In the genomic region with DNA sequence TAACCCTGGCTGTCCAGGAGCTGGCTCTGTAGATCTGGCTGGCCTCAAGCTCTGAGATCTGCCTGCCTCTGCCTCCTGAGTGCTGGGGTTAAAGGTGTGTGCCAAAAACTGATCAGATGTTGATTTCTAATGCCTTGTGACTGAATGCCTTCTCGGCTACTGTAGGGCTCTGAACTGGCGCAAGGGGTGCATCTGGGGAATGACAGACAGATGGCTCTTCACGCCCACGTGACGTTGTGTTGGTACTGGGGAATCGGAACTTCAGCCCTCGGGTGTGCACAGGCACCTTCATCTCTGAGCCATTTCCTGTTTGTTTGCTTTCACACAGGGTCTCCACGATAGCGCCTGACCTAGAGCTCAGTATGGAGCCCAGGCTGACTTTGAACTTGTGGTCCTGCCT, we compare ENCODE assay signal across 26 mouse cellular contexts. TPM values are rescaled to one million over a fixed set of nuclear protein-coding genes. Genes with fewer than 3 reads are reported as not detected.
DNase-seq lines count a peak whose midpoint lies in the region; ATAC-seq and TF ChIP-seq lines count a peak whose summit lies in the region.
"Had no signal": no experiment of that assay in that cellular context is flagged by ENCODE, and none has a peak within 500 bp of the region (broad histone marks: within the 10 kb centered on the region; RNA-seq: fewer than 3 reads in every experiment).

No protein-coding gene starts in this region.

- no peaks in the 10 kb centered on the region for H3K27me3 ChIP-seq in heart, embryonic 11.5 days (ENCODE audit: control insufficient read depth, insufficient read depth, low read length)
- H3K27me3 ChIP-seq in E14TG2a.4 (ENCODE audit: insufficient read depth, low read length), result no peaks in the 10 kb centered on the region
- H3K27me3 ChIP-seq in hindbrain, embryonic 11.5 days (ENCODE audit: control insufficient read depth, insufficient read depth, low read length), result no peaks in the 10 kb centered on the region
- H3K27me3 ChIP-seq: CH12.LX; embryonic facial prominence, embryonic 12.5 days; forebrain, embryonic 13.5 days; forebrain, embryonic 15.5 days; Patski had no signal

- peaks cover 4% of the 10 kb centered on the region; the same call in 1 of the 2 replicates for H3K4me1 ChIP-seq in heart, embryonic 11.5 days (ENCODE audit: control insufficient read depth, insufficient read depth, low read length)
- peaks cover 38% of the 10 kb centered on the region for H3K4me1 ChIP-seq in E14TG2a.4 (replicated peaks; ENCODE audit: low read depth, low read length)
- H3K4me1 ChIP-seq in hindbrain, embryonic 11.5 days (replicated peaks; ENCODE audit: control insufficient read depth, insufficient read depth, low read length), result no peaks in the 10 kb centered on the region
- H3K4me1 ChIP-seq: embryonic facial prominence, embryonic 12.5 days; forebrain, embryonic 13.5 days; forebrain, embryonic 15.5 days had no signal

- no peaks in the 10 kb centered on the region for H3K9me3 ChIP-seq in heart, embryonic 11.5 days (replicated peaks; ENCODE audit: control insufficient read depth, low read length)
- no peaks in the 10 kb centered on the region for H3K9me3 ChIP-seq in E14TG2a.4 (ENCODE audit: low read length)
- H3K9me3 ChIP-seq in hindbrain, embryonic 11.5 days (ENCODE audit: control insufficient read depth, low read length), result no peaks in the 10 kb centered on the region
- H3K9me3 ChIP-seq: embryonic facial prominence, embryonic 10.5 days; embryonic facial prominence, embryonic 12.5 days; forebrain, embryonic 13.5 days; forebrain, embryonic 15.5 days; G1E had no signal

- no peak overlapping the region for H3K4me2 ChIP-seq in heart, embryonic 11.5 days
- no peak overlapping the region for H3K4me2 ChIP-seq in hindbrain, embryonic 11.5 days (replicated peaks; ENCODE audit: low read depth, low read length)
- H3K4me2 ChIP-seq: embryonic facial prominence, embryonic 12.5 days; forebrain, embryonic 13.5 days; forebrain, embryonic 15.5 days had no signal

- no peak overlapping the region for H3K27ac ChIP-seq in heart, embryonic 11.5 days (ENCODE audit: low read depth, low read length)
- no peak overlapping the region for H3K27ac ChIP-seq in hindbrain, embryonic 11.5 days (ENCODE audit: low read depth, low read length)
- H3K27ac ChIP-seq: embryonic facial prominence, embryonic 10.5 days; embryonic facial prominence, embryonic 12.5 days; forebrain, embryonic 13.5 days; forebrain, embryonic 15.5 days had no signal

- 83% methylated on average over 9 of the region's 9 CpGs for WGBS in heart, embryonic 11.5 days (ENCODE audit: insufficient replicate concordance)
- 90% methylated on average over 9 of the region's 9 CpGs for WGBS in hindbrain, embryonic 11.5 days

- ATAC-seq in heart, embryonic 11.5 days (replicated peaks; ENCODE audit: insufficient number of reproducible peaks, low FRiP score, low TSS enrichment), result no peak
- no peak for ATAC-seq in hindbrain, embryonic 11.5 days (ENCODE audit: low FRiP score)
- ATAC-seq: activated CD4-positive, CD25-positive, alpha-beta regulatory T cell, adult 4 months; CD4-positive, CD25-positive, alpha-beta regulatory T cell, adult 4 months; forebrain, embryonic 13.5 days; forebrain, embryonic 15.5 days; Patski had no signal

- DNase-seq in heart, adult 11 months, result peak; percentile 63
- DNase-seq in ES-CJ7 (ENCODE audit: low read depth, low spot score), result peak; percentile 53
- peak; percentile 78 for DNase-seq in R1 (ENCODE audit: low read depth, low spot score)
- no peak for DNase-seq in hindbrain, embryonic 11.5 days (ENCODE audit: low spot score)
- DNase-seq in spleen, postnatal 4 days (ENCODE audit: low spot score in 2 of 2), result no peak
- DNase-seq in urinary bladder, adult 18-20 months (ENCODE audit: low spot score in 2 of 2), result no peak
- DNase-seq: adrenal gland, adult 8-10 months; adrenal gland, postnatal 14 days; adrenal gland, postnatal 36 days; B cell, adult 2 months; cerebellum, adult 11-12 months; cerebellum, adult 2 months; cerebellum, adult 9-10 months; cerebellum, postnatal 10 days; cerebellum, postnatal 25 days had no signal

- TF ChIP-seq CTCF in E14TG2a.4 (conservative IDR thresholded peaks at IDR 0.05; ENCODE audit: low read length), result no peak

- H3K36me3 ChIP-seq in heart, embryonic 11.5 days (ENCODE audit: control insufficient read depth, insufficient read depth, low read length), result peaks cover 2% of the 10 kb centered on the region; the same call in 1 of the 2 replicates
- H3K36me3 ChIP-seq in E14TG2a.4 (ENCODE audit: insufficient read depth, low read length), result peaks cover 39% of the 10 kb centered on the region
- H3K36me3 ChIP-seq in hindbrain, embryonic 11.5 days (ENCODE audit: control insufficient read depth, insufficient read depth, low read length), result no peaks in the 10 kb centered on the region
- H3K36me3 ChIP-seq: embryonic facial prominence, embryonic 10.5 days; embryonic facial prominence, embryonic 12.5 days; forebrain, embryonic 15.5 days had no signal

- H3K9ac ChIP-seq in heart, embryonic 11.5 days (ENCODE audit: low read depth, low read length), result no peak overlapping the region
- no peak overlapping the region for H3K9ac ChIP-seq in hindbrain, embryonic 11.5 days (ENCODE audit: low read depth, low read length)
- H3K9ac ChIP-seq: embryonic facial prominence, embryonic 12.5 days; forebrain, embryonic 13.5 days; forebrain, embryonic 15.5 days had no signal

- no peak overlapping the region for H3K4me3 ChIP-seq in heart, embryonic 11.5 days (ENCODE audit: low read depth, low read length)
- peak overlapping the region; percentile 78 for H3K4me3 ChIP-seq in E14TG2a.4 (replicated peaks; ENCODE audit: low read length)
- no peak overlapping the region for H3K4me3 ChIP-seq in hindbrain, embryonic 11.5 days (ENCODE audit: low read depth, low read length)
- H3K4me3 ChIP-seq: embryonic facial prominence, embryonic 10.5 days; embryonic facial prominence, embryonic 12.5 days; forebrain, embryonic 13.5 days; forebrain, embryonic 15.5 days had no signal

RNA-seq across cellular contexts. Expression of a gene that starts 19.8 kb away (rescaled TPM):
- 4.7 and 5.3 TPM in 2 replicates for polyA plus RNA-seq in heart, embryonic 11.5 days (2014; fragmentation: Nextera tagmentation; extraction: Ambion mirVana)
- polyA plus RNA-seq in hindbrain, embryonic 11.5 days (2014; fragmentation: Nextera tagmentation; extraction: Ambion mirVana), result 3.5 and 3.7 TPM in 2 replicates

RNA-seq across cellular contexts. Expression of a gene that starts 57.1 kb away (rescaled TPM):
- polyA plus RNA-seq in heart, embryonic 11.5 days (2014; fragmentation: Nextera tagmentation; extraction: Ambion mirVana), result 42.7 and 47.2 TPM in 2 replicates
- polyA plus RNA-seq in hindbrain, embryonic 11.5 days (2014; fragmentation: Nextera tagmentation; extraction: Ambion mirVana), result 81.6 and 84.5 TPM in 2 replicates

Comparison
In these comparisons a context has a peak if more than half of its experiments do, and no peak if none do; other contexts are left out.
1. DNase-seq: peak in heart, adult 11 months (single experiment), ES-CJ7 (single experiment) and R1 (single experiment); none in hindbrain, embryonic 11.5 days (single experiment), spleen, postnatal 4 days (0 of 2) and urinary bladder, adult 18-20 months (0 of 2).